Mouse (Mus musculus) embryonic facial prominence, embryonic 11.5 days (tissue): ENCODE results near the gene Smndc1. TPM values are rescaled to one million over a fixed set of nuclear protein-coding genes. Genes with fewer than 3 reads are reported as not detected.

Experiments used
- ATAC-seq: fragments of 200-750 bp; cut with Nextera tagmentation; replicated peaks from 2 replicates; pipeline ENCODE4 v1.8.0; 2017; ENCODE audit warnings: low read depth; ENCODE audit not compliant: insufficient number of reproducible peaks, low FRiP score, low TSS enrichment
- DNase-seq: peaks from one replicate; pipeline ENCODE4 v3.0.0-alpha.2; 2015; ENCODE audit warnings: low spot score
- H3K27ac ChIP-seq: fragments of 300-500 bp; sonication (generic); replicated peaks from 2 replicates; pipeline ENCODE4 v1.5.1; 2014; ENCODE audit warnings: mild to moderate bottlenecking, low read depth, low read length, control low read depth
- H3K27me3 ChIP-seq: fragments of 300-500 bp; sonication (generic); 2 replicates; pipeline ENCODE4 v1.6.1; 2014; ENCODE audit warnings: mild to moderate bottlenecking, low read length, moderate library complexity, mixed read lengths; ENCODE audit not compliant: control insufficient read depth, insufficient read depth
- H3K36me3 ChIP-seq: fragments of 300-500 bp; sonication (generic); replicated peaks from 2 replicates; pipeline ENCODE4 v1.6.1; 2014; ENCODE audit warnings: low read depth, mild to moderate bottlenecking, low read length, moderate library complexity, mixed read lengths; ENCODE audit not compliant: control insufficient read depth, insufficient read depth
- H3K4me1 ChIP-seq: fragments of 300-500 bp; sonication (generic); 2 replicates; pipeline ENCODE4 v1.6.1; 2014; ENCODE audit warnings: low read length, mixed read lengths; ENCODE audit not compliant: control insufficient read depth, insufficient read depth
- H3K4me2 ChIP-seq: fragments of 300-500 bp; sonication (generic); 2 replicates; pipeline ENCODE4 v1.6.1; 2014; ENCODE audit warnings: low read depth, mild to moderate bottlenecking, control low read depth, low read length, moderate library complexity
- H3K4me3 ChIP-seq: fragments of 300-500 bp; sonication (generic); 2 replicates; pipeline ENCODE4 v1.5.1; 2014; ENCODE audit warnings: low read depth, low read length, control low read depth
- H3K9ac ChIP-seq: fragments of 300-500 bp; sonication (generic); replicated peaks from 2 replicates; pipeline ENCODE4 v1.6.1; 2014; ENCODE audit warnings: mild to moderate bottlenecking, control low read depth, low read length
- H3K9me3 ChIP-seq: fragments of 300-500 bp; sonication (generic); replicated peaks from 2 replicates; pipeline ENCODE4 v1.6.1; 2016; ENCODE audit warnings: mild to moderate bottlenecking, low read length, inconsistent platforms, mixed read lengths; ENCODE audit not compliant: control insufficient read depth
- WGBS: fragments of 180-500 bp; shearing (Covaris S2); extraction: QIAGEN DNeasy Blood & Tissue Kit; methylation state at CpG from one replicate; pipeline ENCODE4 v1.1.7; 2014; 5-methylcytosine and 5-hydroxymethylcytosine counted together
- polyA plus RNA-seq: library from polyadenylated mRNA; unstranded; fragments of >200 nt; fragmentation: Nextera tagmentation; extraction: Ambion mirVana; gene quantifications from 2 replicates; pipeline ENCODE4 v1.2.1, GENCODE M21; 2014

Gene Smndc1
- 52.6 and 57.3 TPM in 2 replicates for polyA plus RNA-seq

- peak within 1 kb of the TSS; percentile 88 for H3K4me3 ChIP-seq
- H3K9ac ChIP-seq = peak within 1 kb of the TSS; percentile 99
- H3K27me3 ChIP-seq = no peaks in the 10 kb centered on the region
- H3K27ac ChIP-seq = peak within 1 kb of the TSS; percentile 99
- ATAC-seq (peak; percentile 96), DNase-seq (peak; percentile 99)
- peak within 1 kb of the TSS; percentile 48 for H3K4me2 ChIP-seq
- WGBS = under 1% methylated on average over 48 of the region's 48 CpGs
- H3K36me3 ChIP-seq = peaks cover 6% of the 10 kb centered on the region
- no peaks in the 10 kb centered on the region for H3K9me3 ChIP-seq
- H3K4me1 ChIP-seq = no peaks in the 10 kb centered on the region; the same call in 1 of the 2 replicates
Observed at GRCm38 (mm10) chr19:53390495-53391007, at the start of gene Smndc1. Gene Smndc1, minus strand, starts transcription at chr19:53390578.

GRCm38 (mm10) chr19:53439340-53439739 lies 49.0 kb upstream of the Smndc1 start:
- DNase-seq (no peak), ATAC-seq (no peak)
- H3K36me3 ChIP-seq = no peaks in the 10 kb centered on the region
- no peaks in the 10 kb centered on the region for H3K27me3 ChIP-seq
- H3K4me3 ChIP-seq = no peak overlapping the region
- H3K9ac ChIP-seq = no peak overlapping the region
- no peaks in the 10 kb centered on the region for H3K9me3 ChIP-seq
- no peaks in the 10 kb centered on the region for H3K4me1 ChIP-seq
- WGBS = 80% methylated on average over 7 of the region's 7 CpGs
- no peak overlapping the region for H3K27ac ChIP-seq
- H3K4me2 ChIP-seq = no peak overlapping the region

GRCm38 (mm10) chr19:53437991-53438390 lies 47.6 kb upstream of the Smndc1 start:
- H3K36me3 ChIP-seq = no peaks in the 10 kb centered on the region
- DNase-seq = no peak
- no peaks in the 10 kb centered on the region for H3K4me1 ChIP-seq
- H3K9ac ChIP-seq = no peak overlapping the region
- no peak overlapping the region for H3K4me2 ChIP-seq
- no peaks in the 10 kb centered on the region for H3K27me3 ChIP-seq
- H3K9me3 ChIP-seq = no peaks in the 10 kb centered on the region
- no peak for ATAC-seq
- H3K27ac ChIP-seq = no peak overlapping the region
- H3K4me3 ChIP-seq = no peak overlapping the region
- 88% methylated on average over 8 of the region's 8 CpGs for WGBS

- Histone ChIP-seq H3K9ac (no peak overlapping the region), H3K4me1 (no peaks in the 10 kb centered on the region), H3K9me3 (no peaks in the 10 kb centered on the region), H3K27me3 (no peaks in the 10 kb centered on the region), H3K4me3 (no peak overlapping the region), H3K36me3 (no peaks in the 10 kb centered on the region), H3K27ac (no peak overlapping the region), H3K4me2 (no peak overlapping the region)
- no peak for ATAC-seq
- 33% methylated on average over 8 of the region's 8 CpGs for WGBS
- DNase-seq = no peak
Observed at GRCm38 (mm10) chr19:53437311-53437958, 47.1 kb upstream of the Smndc1 start.

- no peaks in the 10 kb centered on the region for H3K27me3 ChIP-seq
- ATAC-seq (no peak), DNase-seq (no peak)
- H3K9ac ChIP-seq = no peak overlapping the region
- H3K9me3 ChIP-seq = no peaks in the 10 kb centered on the region
- no peak overlapping the region for H3K4me2 ChIP-seq
- no peak overlapping the region for H3K4me3 ChIP-seq
- H3K36me3 ChIP-seq = no peaks in the 10 kb centered on the region
- no peak overlapping the region for H3K27ac ChIP-seq
- WGBS = 74% methylated on average over 10 of the region's 10 CpGs
- H3K4me1 ChIP-seq = no peaks in the 10 kb centered on the region
Observed at GRCm38 (mm10) chr19:53433949-53434689, 43.7 kb upstream of the Smndc1 start.

- H3K4me2 ChIP-seq = no peak overlapping the region
- DNase-seq = no peak
- WGBS = 90% methylated on average over 11 of the region's 11 CpGs
- no peaks in the 10 kb centered on the region for H3K27me3 ChIP-seq
- no peak for ATAC-seq
- H3K4me3 ChIP-seq = no peak overlapping the region
- no peak overlapping the region for H3K9ac ChIP-seq
- H3K27ac ChIP-seq = no peak overlapping the region
- H3K9me3 ChIP-seq = no peaks in the 10 kb centered on the region
- no peaks in the 10 kb centered on the region for H3K4me1 ChIP-seq
- no peaks in the 10 kb centered on the region for H3K36me3 ChIP-seq
Observed at GRCm38 (mm10) chr19:53431003-53431402, 40.6 kb upstream of the Smndc1 start.

GRCm38 (mm10) chr19:53430356-53430755 lies 40.0 kb upstream of the Smndc1 start:
- no peak overlapping the region for H3K9ac ChIP-seq
- DNase-seq = no peak
- H3K4me1 ChIP-seq = no peaks in the 10 kb centered on the region
- no peaks in the 10 kb centered on the region for H3K9me3 ChIP-seq
- no peak overlapping the region for H3K27ac ChIP-seq
- no peak overlapping the region for H3K4me3 ChIP-seq
- no peaks in the 10 kb centered on the region for H3K36me3 ChIP-seq
- WGBS = 72% methylated on average over 9 of the region's 9 CpGs
- no peaks in the 10 kb centered on the region for H3K27me3 ChIP-seq
- ATAC-seq = no peak
- H3K4me2 ChIP-seq = no peak overlapping the region

- no peaks in the 10 kb centered on the region for H3K27me3 ChIP-seq
- H3K9ac ChIP-seq = no peak overlapping the region
- no peaks in the 10 kb centered on the region for H3K36me3 ChIP-seq
- no peak overlapping the region for H3K4me2 ChIP-seq
- no peak overlapping the region for H3K27ac ChIP-seq
- 62% methylated on average over 8 of the region's 8 CpGs for WGBS
- H3K9me3 ChIP-seq = no peaks in the 10 kb centered on the region
- ATAC-seq (no peak), DNase-seq (no peak)
- H3K4me1 ChIP-seq = no peaks in the 10 kb centered on the region
- no peak overlapping the region for H3K4me3 ChIP-seq
Observed at GRCm38 (mm10) chr19:53427817-53428216, 37.4 kb upstream of the Smndc1 start.
